ENCODE assay signal across 9 mouse cellular contexts in the genomic region with DNA sequence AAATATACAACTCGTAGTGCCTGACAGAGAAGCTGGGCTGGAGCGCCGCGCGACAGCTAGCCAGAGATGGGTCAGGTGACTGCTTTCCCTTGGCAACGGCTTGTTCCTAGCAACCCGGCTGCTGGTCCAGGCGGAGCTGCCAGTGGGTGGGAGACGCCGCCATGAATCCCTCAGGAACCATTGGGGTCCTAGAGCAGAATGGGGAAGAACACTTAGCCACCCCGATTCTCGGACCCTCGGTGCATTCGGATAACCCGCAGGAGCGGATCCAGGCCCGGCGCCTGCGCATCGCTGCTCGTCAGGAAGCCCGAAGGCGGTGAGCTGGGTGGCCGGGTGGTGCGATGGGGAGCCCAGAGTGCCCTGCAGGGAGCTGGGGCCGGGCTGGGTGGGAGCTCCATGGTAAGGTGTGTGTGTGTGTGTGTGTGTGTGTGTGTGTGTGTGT. TPM values are rescaled to one million over a fixed set of nuclear protein-coding genes. Genes with fewer than 3 reads are reported as not detected.
DNase-seq lines count a peak whose midpoint lies in the region; ATAC-seq and TF ChIP-seq lines count a peak whose summit lies in the region.
"Had no signal": no experiment of that assay in that cellular context is flagged by ENCODE, and none has a peak within 500 bp of the region (broad histone marks: within the 10 kb centered on the region; RNA-seq: fewer than 3 reads in every experiment).

Drc1 (plus strand) TSS at position 98 of the 442 bp plus-strand sequence.

- H3K4me3 ChIP-seq in gastrocnemius, adult 2 months = peak within 1 kb of the TSS; percentile 64
- peak within 1 kb of the TSS; percentile 31 for H3K4me3 ChIP-seq in intestine, embryonic 14.5 days (ENCODE audit: low read depth, low read length)
- H3K4me3 ChIP-seq in limb, embryonic 12.5 days (replicated peaks) = peak within 1 kb of the TSS; percentile 44

- peak; percentile 71; the same call in 1 of the 2 replicates for ATAC-seq in intestine, embryonic 14.5 days (replicated peaks; ENCODE audit: low FRiP score, low TSS enrichment, low read depth)
- ATAC-seq in limb, embryonic 12.5 days (ENCODE audit: insufficient number of reproducible peaks, insufficient read depth, low FRiP score, low TSS enrichment, low read depth) = no peak

- DNase-seq in gastrocnemius, adult 2 months = peak; percentile 48
- no peak for DNase-seq in gastrocnemius, adult 8-10 months (ENCODE audit: low spot score in 2 of 2)
- peak; percentile 54 for DNase-seq in cerebellum, adult 9-11 months
- DNase-seq in frontal cortex, adult 2 months (ENCODE audit: extremely low spot score in 1 of 2, low spot score in 1 of 2) = peak; percentile 26 to 81
- peak; percentile 72 for DNase-seq in intestine, embryonic 14.5 days (ENCODE audit: low spot score)
- DNase-seq in neural tube, embryonic 10.5 days (ENCODE audit: extremely low spot score, low spot score) = peak; percentile 57
- DNase-seq in yolk sac, embryonic 10.5 days (ENCODE audit: low spot score) = no peak

- no peaks in the 10 kb centered on the region for H3K36me3 ChIP-seq in intestine, embryonic 14.5 days (ENCODE audit: control insufficient read depth, insufficient read depth, low read length)
- H3K36me3 ChIP-seq in limb, embryonic 12.5 days = no peaks in the 10 kb centered on the region

- no peaks in the 10 kb centered on the region for H3K27me3 ChIP-seq in intestine, embryonic 14.5 days (replicated peaks; ENCODE audit: control insufficient read depth, insufficient read depth, low read length)
- H3K27me3 ChIP-seq in limb, embryonic 12.5 days = peaks cover 18% of the 10 kb centered on the region

- intact Hi-C loops in gastrocnemius, adult 2 months (cut with DNase I) = no loop called here

- no peak within 1 kb of the TSS for H3K27ac ChIP-seq in gastrocnemius, adult 2 months
- H3K27ac ChIP-seq in intestine, embryonic 14.5 days (ENCODE audit: low read depth) = no peak within 1 kb of the TSS
- no peak within 1 kb of the TSS for H3K27ac ChIP-seq in limb, embryonic 12.5 days

- TF ChIP-seq CTCF in gastrocnemius, adult 2 months (IDR thresholded peaks at IDR 0.05) = no peak

- peaks cover 7% of the 10 kb centered on the region; the same call in 1 of the 2 replicates for H3K9me3 ChIP-seq in intestine, embryonic 14.5 days (ENCODE audit: control insufficient read depth, low read length)
- H3K9me3 ChIP-seq in limb, embryonic 12.5 days = peaks cover 10% of the 10 kb centered on the region; the same call in 1 of the 2 replicates

- H3K9ac ChIP-seq in intestine, embryonic 14.5 days (ENCODE audit: low read length) = no peak within 1 kb of the TSS
- peak within 1 kb of the TSS; percentile 48; the same call in 1 of the 2 replicates for H3K9ac ChIP-seq in limb, embryonic 12.5 days (replicated peaks)

- H3K4me2 ChIP-seq in intestine, embryonic 14.5 days (ENCODE audit: low read length) = peak within 1 kb of the TSS; percentile 54
- H3K4me2 ChIP-seq in limb, embryonic 12.5 days = peak within 1 kb of the TSS; percentile 76

- WGBS in intestine, embryonic 14.5 days = 1% methylated on average over 26 of the region's 26 CpGs
- 4% methylated on average over 26 of the region's 26 CpGs for WGBS in limb, embryonic 12.5 days

- no peaks in the 10 kb centered on the region for H3K4me1 ChIP-seq in intestine, embryonic 14.5 days (replicated peaks; ENCODE audit: control insufficient read depth, insufficient read depth, low read length)
- peaks cover 8% of the 10 kb centered on the region; the same call in 1 of the 2 replicates for H3K4me1 ChIP-seq in limb, embryonic 12.5 days (replicated peaks)

RNA-seq across cellular contexts. Expression of gene Drc1, which starts in this region (rescaled TPM):
- not detected for total RNA-seq in gastrocnemius, adult 2 months (2021)
- total RNA-seq in gastrocnemius, adult 8-10 months (2022) = not detected
- 8.8 and 11.5 TPM in 2 replicates for polyA plus RNA-seq in frontal cortex, adult 2 months (2012; rRNA removed)
- 0.46 and 0.56 TPM in 2 replicates for polyA plus RNA-seq in intestine, embryonic 14.5 days (2014; fragmentation: Nextera tagmentation; extraction: Ambion mirVana)
- 0.14 and 0.26 TPM in 2 replicates for polyA plus RNA-seq in limb, embryonic 12.5 days (2016; fragmentation: Nextera tagmentation; extraction: Ambion mirVana)
- total RNA-seq: hematopoietic stem cell, adult 5-6 weeks had no signal

Comparison
In these comparisons a context has a peak if more than half of its experiments do, and no peak if none do; other contexts are left out.
1. Peak in DNase-seq and H3K4me3 ChIP-seq in gastrocnemius, adult 2 months; RNA of the gene not detected or under 1 TPM.
2. Peak in DNase-seq, ATAC-seq, H3K4me3 ChIP-seq and H3K4me2 ChIP-seq in intestine, embryonic 14.5 days; RNA of the gene not detected or under 1 TPM.
3. DNase-seq: peak in cerebellum, adult 9-11 months (single experiment), frontal cortex, adult 2 months (2 of 2) and neural tube, embryonic 10.5 days (single experiment); none in gastrocnemius, adult 8-10 months (0 of 2) and yolk sac, embryonic 10.5 days (single experiment).
4. Peak in every context shown above with its lines, with median percentiles within 50 percentile points of each other: H3K4me3 ChIP-seq.